Mouse (Mus musculus) kidney, adult 18-20 months (tissue): ENCODE data around the gene Cap1.
A peak's percentile ranks its signal among the peaks of the same experiment; 100 is the strongest.

ENCODE experiments used
- DNase-seq: peaks from one replicate; pipeline ENCODE4 v3.0.0; 2021

Cap1 gene

GRCm38 (mm10) chr4:122885768-122886578 lies at the start of gene Cap1:
Gene Cap1 (minus strand): TSS chr4:122886056.
- peak; percentile 97 for DNase-seq

GRCm38 (mm10) chr4:122933857-122934256 lies 48.0 kb upstream of the Cap1 start:
- no peak for DNase-seq

DNA sequence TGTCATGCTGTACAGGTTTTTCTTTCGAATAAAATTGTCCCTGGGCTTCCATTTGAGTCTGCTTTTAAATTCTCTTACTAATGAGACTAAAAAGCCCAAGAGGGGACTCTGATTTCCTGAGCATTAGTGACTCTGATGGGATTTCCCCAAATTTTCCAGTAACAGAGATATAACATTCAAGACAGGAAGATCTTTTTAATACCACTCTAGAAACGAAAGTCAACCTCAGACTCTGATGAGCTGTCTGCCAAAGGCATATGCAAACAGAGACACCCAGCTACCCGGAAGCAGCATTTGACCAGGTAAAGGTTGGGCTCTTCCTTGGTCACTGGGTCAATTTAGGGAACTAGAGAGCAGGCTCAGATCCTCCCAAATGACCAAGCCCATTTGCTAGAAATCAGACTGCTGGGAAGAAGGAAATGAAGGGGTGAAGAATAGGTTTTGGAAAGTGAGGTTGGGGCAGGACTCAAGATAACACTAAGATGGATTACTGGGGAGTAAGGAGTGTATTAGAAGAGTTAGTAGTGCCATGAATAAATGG lies 47.3 kb upstream of the Cap1 start:
- DNase-seq = no peak

DNA sequence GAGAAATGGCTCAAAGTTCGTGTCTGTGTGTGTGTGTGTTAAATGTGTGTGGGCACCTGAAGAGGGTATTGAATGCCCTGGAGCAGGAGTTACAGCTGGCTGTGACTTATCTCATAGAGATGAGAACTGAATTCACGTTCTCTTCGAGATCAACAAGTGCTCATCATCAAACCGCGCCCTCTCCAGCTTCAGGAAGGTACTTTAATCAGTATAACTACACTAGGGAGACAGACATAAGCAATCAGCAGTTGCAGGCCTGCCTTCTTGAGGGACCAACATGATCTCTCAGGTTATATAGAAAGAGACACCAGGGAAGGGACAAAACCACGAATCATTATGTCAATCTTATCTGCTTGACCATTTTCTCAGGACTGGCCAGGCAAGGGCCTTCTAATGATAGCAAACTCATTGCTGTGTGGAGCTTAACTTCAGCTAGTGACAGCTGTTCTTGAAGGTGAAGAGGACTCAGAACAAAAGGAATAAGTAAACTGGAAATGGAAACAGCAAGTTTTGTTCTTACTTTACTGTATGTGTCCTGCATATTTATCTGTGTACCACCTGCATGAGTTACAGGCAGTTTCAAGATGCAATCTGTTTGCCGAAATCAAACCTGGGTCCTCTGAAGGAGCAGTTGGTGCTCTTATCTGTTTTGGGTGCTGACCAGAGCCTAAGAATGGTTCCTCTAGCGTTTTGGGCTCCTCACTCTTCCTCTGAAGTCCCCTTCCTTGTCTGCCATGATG lies 46.6 kb upstream of the Cap1 start:
- no peak for DNase-seq

- no peak for DNase-seq
Measured at GRCm38 (mm10) chr4:122930939-122931590, 45.2 kb upstream of the Cap1 start.

GRCm38 (mm10) chr4:122923392-122924344 lies 37.8 kb upstream of the Cap1 start:
- DNase-seq = peak; percentile 29

DNA sequence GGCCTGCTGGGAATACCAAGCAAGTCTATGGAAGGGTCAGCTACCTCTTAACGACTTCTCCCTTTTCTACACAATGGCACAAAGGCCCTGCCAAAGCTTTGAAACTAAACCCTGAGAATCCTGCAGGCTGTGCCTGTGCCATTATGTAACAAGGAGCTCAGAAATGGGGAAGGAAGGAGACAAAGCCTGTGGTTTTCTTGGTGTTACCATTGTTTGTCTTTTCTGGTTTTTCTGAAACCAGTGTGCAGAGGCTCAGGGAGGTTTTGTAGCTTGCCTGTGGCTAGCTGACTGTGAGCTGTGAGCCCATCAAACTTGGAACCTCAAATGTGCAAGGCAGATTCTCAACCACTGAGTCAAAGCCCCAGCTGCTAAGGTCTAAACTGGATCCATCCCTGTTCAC lies 37.0 kb upstream of the Cap1 start:
- peak; percentile 23 for DNase-seq

GRCm38 (mm10) chr4:122915985-122916384 lies 30.1 kb upstream of the Cap1 start:
- no peak for DNase-seq

DNA sequence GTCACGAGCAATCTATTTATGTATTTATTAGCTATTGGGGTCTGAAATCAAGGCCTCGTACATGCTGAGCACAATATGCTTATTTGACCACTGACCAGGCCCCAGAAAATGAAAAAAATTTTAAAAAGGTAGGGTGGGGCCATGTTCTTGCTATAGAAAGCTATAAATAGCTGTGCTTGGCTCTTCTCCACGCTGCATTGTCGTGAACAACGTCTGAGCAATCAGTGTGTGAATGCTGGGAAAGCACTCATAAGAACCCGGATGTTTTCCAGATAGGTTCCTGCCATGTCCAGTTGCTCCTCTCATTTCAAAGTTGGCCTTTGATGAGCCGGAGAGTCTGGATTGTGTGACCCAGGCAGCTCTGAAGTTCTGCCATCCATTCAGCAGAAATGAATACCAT lies 28.3 kb upstream of the Cap1 start:
- no peak for DNase-seq

- no peak for DNase-seq
Measured at GRCm38 (mm10) chr4:122912613-122913012, 26.8 kb upstream of the Cap1 start.

DNA sequence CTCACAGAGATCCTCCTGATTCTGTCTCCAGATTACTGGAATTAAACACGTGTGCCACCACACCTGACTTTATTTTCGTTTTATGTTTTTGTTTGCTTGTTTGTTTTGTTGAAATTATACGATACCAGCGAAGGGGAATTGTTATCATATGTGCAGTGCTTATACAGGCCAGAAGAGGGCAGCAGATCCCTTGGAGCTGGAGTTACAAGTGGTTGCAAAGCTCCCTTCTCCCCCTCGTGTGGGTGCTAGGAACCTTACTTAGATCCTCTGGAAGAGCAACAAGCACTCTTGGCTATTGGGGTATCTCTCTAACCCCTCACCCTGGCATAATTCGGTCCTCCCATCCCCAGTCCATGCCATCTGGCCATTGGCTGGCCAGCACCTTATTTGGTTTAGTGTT lies 24.7 kb upstream of the Cap1 start:
- DNase-seq = no peak

DNA sequence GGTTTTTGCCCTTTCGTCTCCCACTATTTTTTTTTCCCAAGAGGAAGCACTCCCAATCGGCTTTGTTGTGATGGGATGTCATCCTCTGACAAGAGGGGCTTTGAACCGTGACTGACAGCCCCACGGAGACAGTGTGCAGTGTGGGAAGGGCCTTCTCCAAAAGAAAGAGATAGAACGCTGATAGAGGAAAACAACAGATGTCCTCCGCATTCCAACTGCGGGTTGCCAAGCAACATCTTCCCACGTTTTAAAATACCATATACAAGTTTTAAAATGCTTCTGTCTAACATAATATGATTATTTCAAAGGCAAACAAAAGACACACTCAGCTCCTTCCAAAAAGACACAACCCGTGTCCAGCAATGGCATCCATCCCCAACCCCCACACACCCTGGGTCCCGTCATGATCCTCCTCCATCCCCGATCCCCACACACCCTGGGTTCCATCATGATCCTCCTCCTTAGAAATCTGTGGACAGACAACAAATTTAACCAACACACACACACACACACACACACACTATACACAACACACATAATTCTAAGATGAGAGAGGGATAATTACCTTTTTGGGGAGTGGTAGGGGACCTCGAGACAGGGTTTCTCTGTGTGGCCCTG lies 23.8 kb upstream of the Cap1 start:
- no peak for DNase-seq

GRCm38 (mm10) chr4:122905359-122905758 lies 19.5 kb upstream of the Cap1 start:
- DNase-seq = no peak

DNA sequence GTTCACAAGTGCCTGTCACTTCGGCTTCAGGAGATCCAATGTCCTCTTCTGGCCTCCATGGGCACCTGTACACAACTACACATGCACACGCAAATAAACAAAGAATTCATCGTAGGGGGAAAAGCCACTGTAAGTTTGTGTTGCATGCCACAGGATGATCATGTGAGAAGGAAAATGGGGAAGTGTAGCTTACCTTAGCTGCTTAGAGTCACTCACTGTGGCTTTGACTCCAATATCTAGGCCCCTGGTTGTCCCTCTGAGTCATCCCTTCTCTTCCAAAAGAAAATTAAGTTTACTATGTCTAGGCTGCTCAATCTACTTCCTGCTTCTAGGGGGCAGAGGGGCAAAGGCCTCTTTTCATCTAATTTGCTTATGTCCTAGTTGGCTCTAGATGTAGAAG lies 17.9 kb upstream of the Cap1 start:
- no peak for DNase-seq

- peak; percentile 18 for DNase-seq
Measured at GRCm38 (mm10) chr4:122902156-122902555, 16.3 kb upstream of the Cap1 start.

- peak; percentile 69 for DNase-seq
Measured at GRCm38 (mm10) chr4:122898313-122898712, 12.5 kb upstream of the Cap1 start.

- DNase-seq = no peak
Measured at GRCm38 (mm10) chr4:122897750-122898149, 11.9 kb upstream of the Cap1 start.

GRCm38 (mm10) chr4:122892157-122892556 lies 6.3 kb upstream of the Cap1 start:
- no peak for DNase-seq

- DNase-seq = no peak
Measured at GRCm38 (mm10) chr4:122891597-122891996, 5.7 kb upstream of the Cap1 start.

- peak; percentile 15 for DNase-seq
Measured at GRCm38 (mm10) chr4:122890881-122891481, 5.1 kb upstream of the Cap1 start.

GRCm38 (mm10) chr4:122887336-122887735 lies 1.5 kb upstream of the Cap1 start:
- no peak for DNase-seq
